Mouse (Mus musculus): ENCODE measurements around the gene Pmm2.

The Pmm2 gene

GRCm38 (mm10) chr16:8658349-8658748, 20.9 kb downstream of the Pmm2 start:
- DNase-seq = no peak

- no peak for DNase-seq
These were observed 21.3 kb downstream of the Pmm2 start for GRCm38 (mm10) chr16:8658764-8659163.

DNA sequence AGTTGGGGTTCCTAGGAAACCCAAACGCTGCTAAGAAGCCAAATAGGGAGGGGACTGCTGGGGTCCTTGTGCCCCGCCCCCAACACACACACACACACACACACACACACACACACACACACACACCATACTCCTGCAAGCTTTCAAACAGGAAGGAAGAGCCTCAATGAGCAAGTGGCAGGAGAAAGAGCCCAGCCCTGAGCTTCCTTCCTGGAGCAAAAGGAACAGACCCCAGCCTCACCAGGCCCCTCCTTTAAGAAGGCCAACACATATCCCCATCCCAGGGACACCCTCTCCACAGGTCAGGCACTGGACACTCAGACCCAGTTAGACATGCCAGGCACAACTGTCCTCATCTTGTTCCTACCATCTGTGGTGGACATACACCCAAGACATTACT, 25.5 kb downstream of the Pmm2 start:
- no peak for DNase-seq

DNA sequence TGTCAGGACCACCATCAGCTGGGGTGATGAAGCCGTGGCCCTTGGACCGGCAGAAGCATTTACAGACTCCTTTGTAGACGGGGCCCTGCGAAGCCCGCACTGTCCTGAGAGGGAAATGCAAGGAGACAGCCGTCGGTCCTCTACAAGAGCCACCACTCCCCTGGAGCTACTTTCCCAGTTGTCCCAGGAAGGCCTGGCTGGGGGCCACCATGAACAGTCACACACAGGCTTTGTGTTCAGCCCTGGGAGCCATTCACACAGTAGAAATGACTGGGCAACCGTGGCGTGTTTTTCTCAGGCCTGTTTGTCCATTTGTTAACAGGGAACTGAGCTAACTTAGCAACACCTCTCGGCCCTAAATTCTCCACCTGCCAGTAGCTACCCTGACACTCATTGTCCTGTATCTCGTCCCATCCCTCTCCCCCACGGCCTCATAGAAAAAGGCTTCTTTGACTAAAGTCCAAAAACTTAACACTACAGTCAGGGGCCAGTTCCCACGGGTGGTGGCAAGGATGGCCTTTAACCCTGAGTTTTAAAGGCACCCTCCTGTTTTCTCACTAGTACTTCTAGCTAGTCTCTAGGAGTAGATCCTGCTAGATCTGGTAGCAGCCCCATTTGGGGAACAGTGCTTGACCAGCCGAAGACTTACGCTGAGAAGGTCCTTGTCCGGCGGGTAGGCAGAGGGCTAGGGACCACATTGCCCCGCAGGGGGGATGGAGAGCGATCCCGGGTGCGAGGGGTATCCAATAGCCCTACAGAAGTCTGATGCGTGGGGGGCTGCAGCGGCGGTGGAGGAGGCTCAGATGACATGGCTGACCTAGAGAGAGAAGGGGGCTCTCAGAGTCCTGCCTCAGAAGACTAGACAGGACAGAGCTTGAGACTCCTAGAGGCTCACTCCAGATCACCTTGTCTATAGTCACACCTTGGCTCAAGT, 26.4 kb downstream of the Pmm2 start:
- DNase-seq = no peak

- DNase-seq = no peak
These were observed 27.9 kb downstream of the Pmm2 start for GRCm38 (mm10) chr16:8665367-8665766.

DNA sequence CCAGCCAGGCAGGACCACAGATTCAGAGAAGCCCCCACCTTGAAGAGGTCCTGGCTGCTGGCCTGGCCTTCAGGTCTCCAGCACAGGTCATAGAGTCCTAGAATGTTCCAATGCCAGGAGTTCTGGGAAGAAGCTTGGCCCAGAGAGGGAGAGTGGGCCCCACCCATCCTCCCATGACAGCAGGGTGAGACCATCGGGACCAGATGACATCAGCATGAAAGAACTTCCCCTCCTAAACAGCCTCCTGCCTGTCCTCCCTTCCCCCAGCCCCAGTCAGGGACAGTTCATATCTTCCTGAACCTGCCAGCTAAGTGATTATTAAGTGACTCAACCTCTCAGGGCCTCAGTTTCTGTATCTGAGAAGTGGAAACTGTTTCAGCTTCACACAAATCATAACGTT, 29.0 kb downstream of the Pmm2 start:
- DNase-seq = no peak

DNA sequence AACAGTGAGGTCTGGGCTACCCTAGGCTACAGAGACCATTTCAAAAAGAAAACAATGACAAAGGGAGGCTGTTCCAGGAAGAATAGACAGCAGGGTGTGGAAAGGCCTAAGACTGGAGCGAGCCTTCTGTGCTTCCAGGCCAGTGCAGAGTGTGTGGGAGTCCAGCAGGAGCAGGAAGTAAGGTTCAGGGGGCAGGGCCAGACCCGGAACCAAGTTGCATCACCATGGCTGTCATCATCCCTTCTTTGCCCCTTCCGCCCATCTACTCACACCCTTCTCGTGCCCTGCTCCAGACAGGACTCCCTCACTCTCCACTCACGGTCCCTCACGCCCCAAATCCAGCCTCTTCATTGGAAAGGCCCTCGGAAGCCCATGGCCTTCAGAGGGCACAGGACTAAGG, 29.8 kb downstream of the Pmm2 start:
- no peak for DNase-seq

DNA sequence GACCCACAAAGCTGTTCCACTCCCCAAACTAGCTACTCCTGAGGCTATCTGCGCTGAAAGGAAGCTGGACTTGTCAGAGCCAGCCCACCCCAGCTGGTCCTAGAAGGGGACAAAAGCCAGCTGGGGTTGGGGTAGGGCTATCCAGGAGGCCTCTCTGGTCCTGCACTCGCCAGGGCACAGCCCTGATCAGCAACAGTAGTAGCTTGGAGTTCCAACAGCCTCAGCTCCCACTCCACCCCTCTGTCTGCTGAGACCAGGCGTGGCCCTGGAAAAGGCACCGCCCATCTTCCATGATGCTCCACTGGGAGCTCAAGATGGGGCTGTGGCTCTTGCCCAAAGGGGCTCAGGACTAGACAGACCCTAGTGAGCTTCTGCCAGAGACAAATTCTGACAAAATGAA, 30.3 kb downstream of the Pmm2 start:
- DNase-seq = no peak

- no peak for DNase-seq
These were observed 30.9 kb downstream of the Pmm2 start for GRCm38 (mm10) chr16:8668386-8668785.

- DNase-seq = no peak
These were observed 32.0 kb downstream of the Pmm2 start for GRCm38 (mm10) chr16:8669432-8669831.

GRCm38 (mm10) chr16:8670041-8671035, 32.9 kb downstream of the Pmm2 start:
- DNase-seq = no peak

GRCm38 (mm10) chr16:8671551-8672349, 34.3 kb downstream of the Pmm2 start, which contains the start of gene Carhsp1:
Gene Carhsp1 (minus strand): TSS chr16:8672155.
- DNase-seq = peak; percentile 97

DNA sequence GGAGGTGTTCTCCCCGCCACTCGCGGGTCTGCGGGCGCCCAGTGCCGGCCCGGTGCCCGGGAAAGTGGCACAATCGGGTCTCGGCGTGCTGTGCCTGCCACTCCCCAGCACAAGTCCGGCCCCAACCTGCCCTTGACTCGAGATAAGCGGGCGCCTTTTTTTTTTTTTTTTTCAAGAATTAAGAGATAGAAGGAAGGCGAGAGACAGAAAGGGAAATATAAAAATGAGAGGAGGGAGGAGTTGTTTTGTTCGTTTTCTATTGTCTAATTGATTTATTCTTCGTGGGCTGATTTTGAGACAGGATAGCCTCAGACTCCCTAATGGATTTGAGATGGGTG, 34.8 kb downstream of the Pmm2 start:
- DNase-seq = no peak

GRCm38 (mm10) chr16:8672811-8673210, 35.3 kb downstream of the Pmm2 start:
- DNase-seq = no peak

DNA sequence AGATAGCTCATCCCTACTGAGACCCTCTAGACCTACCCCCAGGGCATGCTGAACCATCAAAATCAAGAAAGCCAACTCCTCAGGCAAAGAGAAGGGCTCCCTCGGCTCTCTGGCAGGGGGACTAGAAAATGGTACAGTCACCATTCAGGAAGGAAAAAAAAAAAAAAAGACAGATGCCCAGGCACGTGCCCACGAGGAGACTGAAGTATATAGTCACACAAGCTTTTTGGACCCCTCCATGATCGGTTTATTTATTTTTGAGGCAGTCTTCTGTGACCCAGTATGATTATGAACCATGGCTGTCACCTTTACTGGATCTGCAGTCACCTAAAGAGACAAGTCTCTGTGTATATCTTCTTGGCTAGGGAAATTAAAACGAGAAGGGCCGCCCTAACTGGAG, 35.9 kb downstream of the Pmm2 start:
- no peak for DNase-seq

- DNase-seq = peak; percentile 76
These were observed 36.7 kb downstream of the Pmm2 start for GRCm38 (mm10) chr16:8674165-8674564.

- no peak for DNase-seq
These were observed 38.1 kb downstream of the Pmm2 start for GRCm38 (mm10) chr16:8675559-8675958.

- no peak for DNase-seq
These were observed 38.8 kb downstream of the Pmm2 start for GRCm38 (mm10) chr16:8676228-8676627.

GRCm38 (mm10) chr16:8676800-8677199, 39.3 kb downstream of the Pmm2 start:
- DNase-seq = peak; percentile 63

DNA sequence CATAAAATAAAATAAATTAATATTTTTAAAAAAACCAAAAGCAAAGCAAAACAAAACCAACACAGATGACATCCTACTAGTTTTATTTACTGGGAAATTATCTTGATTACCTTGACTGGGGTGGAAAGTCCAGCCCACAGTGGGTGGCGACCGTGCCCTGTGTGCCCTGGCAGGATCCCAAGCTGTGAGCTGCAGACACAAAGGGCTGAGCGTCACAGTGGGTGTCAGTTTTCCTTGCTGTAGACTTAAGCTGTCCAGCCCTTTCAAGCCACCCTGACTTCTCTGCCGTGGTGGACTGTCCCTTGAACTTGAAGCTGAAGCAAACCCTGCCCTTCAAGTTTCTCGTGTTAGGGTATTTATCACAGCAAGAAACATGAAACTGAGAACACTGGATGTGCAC, 40.6 kb downstream of the Pmm2 start:
- DNase-seq = no peak

- no peak for DNase-seq
These were observed 41.2 kb downstream of the Pmm2 start for GRCm38 (mm10) chr16:8678676-8679075.

- DNase-seq = no peak
These were observed 42.3 kb downstream of the Pmm2 start for GRCm38 (mm10) chr16:8679780-8680179.

DNA sequence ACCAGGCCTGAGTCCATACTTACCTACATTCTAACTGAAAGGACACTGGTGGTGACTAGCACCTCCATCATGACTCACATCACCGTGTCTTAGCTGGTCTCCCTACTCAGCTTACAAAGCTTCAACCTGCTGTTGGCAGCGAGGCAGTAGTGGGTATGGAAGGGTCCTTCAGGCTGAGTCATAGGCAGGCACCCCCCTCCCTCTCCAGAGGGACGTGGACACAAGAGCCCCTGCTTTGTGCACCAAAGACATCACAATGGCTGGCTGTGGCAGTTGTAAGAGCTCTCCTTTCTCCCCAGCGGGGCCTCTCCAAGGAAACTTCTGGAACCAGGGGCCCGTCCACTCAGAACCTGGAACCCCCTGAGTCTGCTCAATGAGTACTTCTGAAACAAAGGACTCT, 43.0 kb downstream of the Pmm2 start, which contains the start of gene Gm5767:
TSS of gene Gm5767 (plus strand) at position 301 of the 400 bp plus-strand sequence.
- DNase-seq = no peak

Measured in thymus, postnatal 25 days (tissue).